Mouse (Mus musculus) macrophage (primary cell): ENCODE results near the gene Gm10974. TPM values are rescaled to one million over a fixed set of nuclear protein-coding genes. Genes with fewer than 3 reads are reported as not detected.

Source experiments
- H3K27ac ChIP-seq: fragments of 350-480 bp; formaldehyde crosslinking; 2 replicates; pipeline ENCODE4 v1.9.0; 2021
- H3K36me3 ChIP-seq: fragments of 350-480 bp; formaldehyde crosslinking; 2 replicates; pipeline ENCODE4 v1.9.0; 2021; ENCODE audit errors: inconsistent target
- H3K4me3 ChIP-seq: fragments of 350-480 bp; formaldehyde crosslinking; 2 replicates; pipeline ENCODE4 v1.9.0; 2021; ENCODE audit errors: inconsistent target
- H3K79me2 ChIP-seq: fragments of 350-480 bp; formaldehyde crosslinking; 2 replicates; pipeline ENCODE4 v1.9.0; 2021; ENCODE audit errors: inconsistent target
- WGBS: methylation state at CpG from one replicate; pipeline ENCODE4 v1.1.7; 2026; ENCODE audit warnings: inconsistent platforms; ENCODE audit not compliant: missing documents; 5-methylcytosine and 5-hydroxymethylcytosine counted together
- polyA plus RNA-seq: library from polyadenylated mRNA; stranded (reverse); fragments of 250-400 nt; gene quantifications from 3 replicates; pipeline ENCODE4 v1.2.4, GENCODE M21; 2018; ENCODE audit warnings: inconsistent platforms

The Gm10974 gene
- polyA plus RNA-seq, 1 experiment from 2014 or later, result not detected

DNA sequence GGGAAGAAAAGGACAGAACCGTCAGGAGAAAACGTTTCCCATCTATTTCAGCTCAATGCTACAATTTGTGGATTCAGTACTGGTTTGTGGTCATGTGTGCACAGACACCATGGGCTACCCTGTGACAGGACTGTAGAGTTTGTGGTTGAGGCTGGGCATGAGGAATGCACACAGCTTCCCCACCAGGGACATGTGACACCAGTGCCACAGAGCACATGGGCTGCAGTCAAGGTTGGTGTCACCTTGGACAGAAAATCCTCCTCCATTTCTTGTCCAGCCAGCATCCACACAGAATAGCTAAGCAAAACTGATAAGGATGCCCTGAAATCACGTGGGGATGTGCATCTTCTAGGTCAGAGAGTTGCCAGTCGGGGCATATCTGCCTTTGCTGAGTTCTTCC lies 39.1 kb downstream of the Gm10974 start:
- H3K27ac ChIP-seq, result no peak overlapping the region
- no peaks in the 10 kb centered on the region for H3K79me2 ChIP-seq
- no peak overlapping the region for H3K4me3 ChIP-seq
- H3K36me3 ChIP-seq, result no peaks in the 10 kb centered on the region
- 36% methylated on average over 4 of the region's 4 CpGs for WGBS

DNA sequence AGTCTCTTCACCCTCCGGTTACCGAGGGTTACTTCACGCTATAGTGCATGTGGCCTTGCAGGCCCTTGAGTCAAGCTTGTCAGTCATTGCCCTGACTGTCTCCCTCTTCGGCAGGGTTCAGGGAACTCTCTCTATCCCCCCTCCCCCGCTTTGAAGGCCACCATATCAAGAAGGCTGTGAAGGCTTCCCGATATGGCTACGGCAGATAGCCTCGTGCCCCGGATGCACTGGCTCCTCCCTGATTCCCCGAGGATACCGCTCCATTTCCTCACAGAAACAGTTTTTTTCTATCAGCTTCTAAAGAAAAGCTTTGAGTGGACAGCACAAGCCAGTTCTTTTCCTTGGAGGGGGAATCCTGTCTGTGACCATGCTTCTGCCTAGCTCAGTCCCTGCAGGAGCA lies 39.8 kb downstream of the Gm10974 start:
- Histone ChIP-seq H3K27ac (no peak overlapping the region), H3K4me3 (no peak overlapping the region), H3K79me2 (no peaks in the 10 kb centered on the region), H3K36me3 (no peaks in the 10 kb centered on the region)
- 89% methylated on average over 11 of the region's 11 CpGs for WGBS

DNA sequence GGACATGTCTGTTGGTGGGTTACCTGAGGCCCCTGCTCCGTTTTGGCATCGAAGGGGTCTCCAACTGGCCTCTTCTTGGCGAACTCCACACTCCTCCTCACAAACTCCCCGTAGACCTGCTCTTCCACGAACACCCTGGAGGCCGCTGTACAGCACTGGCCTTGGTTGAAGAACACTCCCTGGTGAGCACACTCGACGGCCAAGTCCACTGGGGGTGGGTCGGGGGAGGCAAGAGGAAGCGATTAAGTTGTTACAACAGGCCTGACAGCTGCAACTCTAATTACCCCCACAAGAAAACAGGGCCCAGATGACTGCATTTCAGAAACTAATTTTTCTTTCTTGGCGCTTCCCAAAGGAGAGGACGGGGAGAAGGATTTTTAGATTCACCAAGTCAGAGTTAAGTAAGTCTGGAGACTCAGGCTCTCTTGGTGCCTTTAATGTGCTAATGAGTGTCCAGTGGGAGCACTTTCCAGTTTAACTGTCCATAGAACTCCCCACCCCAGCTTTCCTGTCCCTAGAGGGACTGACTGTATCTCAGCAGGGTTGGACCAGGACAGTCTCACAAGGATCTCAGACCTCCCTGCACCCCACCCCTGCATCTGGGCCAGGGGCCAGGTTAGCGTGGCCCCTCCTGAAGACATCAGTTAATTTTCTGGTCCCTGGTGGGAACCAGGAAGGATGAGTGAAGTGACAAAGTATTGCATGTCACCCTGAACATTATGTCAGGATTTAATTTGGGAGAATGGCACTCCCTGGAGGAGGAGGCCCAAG lies 40.4 kb downstream of the Gm10974 start:
- 75% methylated on average over 13 of the region's 13 CpGs for WGBS
- no peak overlapping the region for H3K4me3 ChIP-seq
- no peak overlapping the region for H3K27ac ChIP-seq
- H3K36me3 ChIP-seq, result no peaks in the 10 kb centered on the region
- H3K79me2 ChIP-seq, result no peaks in the 10 kb centered on the region

DNA sequence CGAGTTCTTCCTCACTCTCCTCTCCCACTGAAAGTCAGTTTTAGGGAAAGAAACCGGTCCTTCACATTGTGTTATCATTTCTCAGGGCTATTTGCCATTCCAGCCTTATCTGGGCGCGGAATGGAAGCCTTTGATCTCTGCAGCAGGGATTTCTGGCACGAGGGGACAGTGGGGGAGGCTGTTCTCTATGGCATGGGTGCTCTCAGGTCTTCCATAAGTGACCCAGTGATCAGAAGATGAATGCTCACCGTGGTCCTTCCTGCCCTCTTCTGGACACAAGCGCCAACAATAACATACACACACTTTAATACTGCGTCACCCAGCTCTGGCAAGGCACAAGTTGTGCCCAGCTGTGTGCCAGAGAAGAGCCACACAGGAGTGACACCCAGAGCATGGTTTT lies 41.3 kb downstream of the Gm10974 start:
- 84% methylated on average over 8 of the region's 8 CpGs for WGBS
- no peak overlapping the region for H3K4me3 ChIP-seq
- no peaks in the 10 kb centered on the region for H3K79me2 ChIP-seq

GRCm38 (mm10) chr7:66409433-66409832 lies 43.7 kb downstream of the Gm10974 start:
- WGBS, result 78% methylated on average over 6 of the region's 6 CpGs

More for the DNA sequence above, 41.3 kb downstream of the Gm10974 start:
- H3K27ac ChIP-seq, result no peak overlapping the region
- H3K36me3 ChIP-seq, result no peaks in the 10 kb centered on the region

GRCm38 (mm10) chr7:66413093-66413492 lies 47.4 kb downstream of the Gm10974 start:
- Histone ChIP-seq H3K36me3 (no peaks in the 10 kb centered on the region), H3K4me3 (no peak overlapping the region), H3K79me2 (no peaks in the 10 kb centered on the region), H3K27ac (no peak overlapping the region)
- WGBS, result 83% methylated on average over 6 of the region's 7 CpGs

More at GRCm38 (mm10) chr7:66409433-66409832, 43.7 kb downstream of the Gm10974 start:
- Histone ChIP-seq H3K4me3 (no peak overlapping the region), H3K27ac (no peak overlapping the region), H3K79me2 (no peaks in the 10 kb centered on the region), H3K36me3 (no peaks in the 10 kb centered on the region)

DNA sequence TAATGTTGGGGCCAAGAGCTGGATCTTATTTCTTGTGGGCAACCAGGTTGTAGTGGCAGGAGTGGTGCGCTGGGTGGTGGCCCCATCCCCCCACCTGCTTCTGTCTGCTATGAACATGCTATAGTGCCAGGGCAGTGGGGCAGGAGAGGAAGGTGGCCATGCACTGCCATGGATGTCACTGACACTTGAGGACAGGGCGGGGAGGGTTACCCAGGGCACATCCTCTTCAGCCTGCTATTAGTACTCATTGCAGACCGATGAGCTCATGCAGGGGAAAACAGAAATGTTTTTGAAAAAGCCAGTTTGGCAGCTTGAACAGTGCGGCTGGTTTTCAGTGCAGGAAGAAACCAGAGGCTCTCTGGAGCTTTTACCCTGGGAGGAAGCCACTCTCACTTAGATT lies 51.1 kb downstream of the Gm10974 start:
- Histone ChIP-seq H3K36me3 (no peaks in the 10 kb centered on the region), H3K27ac (no peak overlapping the region), H3K4me3 (no peak overlapping the region), H3K79me2 (no peaks in the 10 kb centered on the region)
- 82% methylated on average over 4 of the region's 4 CpGs for WGBS

- WGBS, result 69% methylated on average over 10 of the region's 12 CpGs
- Histone ChIP-seq H3K27ac (no peak overlapping the region), H3K4me3 (no peak overlapping the region), H3K79me2 (no peaks in the 10 kb centered on the region), H3K36me3 (no peaks in the 10 kb centered on the region)
Observed at GRCm38 (mm10) chr7:66418981-66419380, 53.3 kb downstream of the Gm10974 start.

- 84% methylated on average over 8 of the region's 8 CpGs for WGBS
- no peaks in the 10 kb centered on the region for H3K79me2 ChIP-seq
- no peak overlapping the region for H3K27ac ChIP-seq
- no peaks in the 10 kb centered on the region for H3K36me3 ChIP-seq
- no peak overlapping the region for H3K4me3 ChIP-seq
Observed at GRCm38 (mm10) chr7:66421903-66422302, 56.2 kb downstream of the Gm10974 start.

- Histone ChIP-seq H3K27ac (no peak overlapping the region), H3K36me3 (no peaks in the 10 kb centered on the region), H3K79me2 (no peaks in the 10 kb centered on the region), H3K4me3 (no peak overlapping the region)
- 4% methylated on average over 19 of the region's 23 CpGs for WGBS
Observed at GRCm38 (mm10) chr7:66427053-66427436, 61.3 kb downstream of the Gm10974 start.

DNA sequence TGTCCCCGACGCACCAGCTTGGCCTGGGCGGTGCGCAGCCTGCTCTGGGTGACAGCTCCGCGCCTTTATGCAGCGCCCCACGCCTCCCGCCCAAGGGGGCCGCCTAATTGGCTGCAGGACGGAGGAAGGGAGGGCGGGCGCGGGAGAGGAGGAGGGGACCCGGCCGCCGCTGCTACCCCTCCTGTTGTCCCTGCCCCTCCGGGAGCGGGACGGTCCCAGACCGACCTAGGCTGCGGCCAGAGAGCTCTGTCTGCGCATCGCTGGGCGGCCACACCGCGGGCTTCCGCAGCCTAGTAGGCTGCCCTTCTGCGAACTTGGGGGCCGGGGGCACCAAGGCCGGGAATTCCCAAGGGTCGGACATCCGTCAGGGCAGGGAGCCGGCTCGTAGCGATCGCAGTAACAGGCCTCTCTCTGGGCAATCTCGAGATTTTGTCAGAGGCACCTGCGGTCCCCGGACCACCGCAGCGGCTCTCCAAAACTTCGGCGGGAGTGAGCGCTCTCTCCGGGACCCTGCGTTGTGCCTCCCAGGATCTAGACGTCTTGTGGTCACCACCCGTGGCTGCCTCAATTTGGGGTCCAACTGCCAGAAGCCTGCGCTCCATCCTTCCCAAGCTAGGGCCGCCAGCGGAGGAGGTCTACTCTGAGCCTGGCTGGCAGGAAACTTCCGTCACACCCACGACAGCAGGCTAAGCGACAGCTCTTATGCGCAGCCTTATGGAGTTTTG lies 61.9 kb downstream of the Gm10974 start, which contains the start of gene Aldh1a3:
Gene Aldh1a3 (minus strand): TSS at position 81 of the 725 bp plus-strand sequence.
- Histone ChIP-seq H3K79me2 (no peaks in the 10 kb centered on the region), H3K36me3 (no peaks in the 10 kb centered on the region), H3K4me3 (no peak within 1 kb of the TSS), H3K27ac (no peak within 1 kb of the TSS)
- 3% methylated on average over 48 of the region's 56 CpGs for WGBS

DNA sequence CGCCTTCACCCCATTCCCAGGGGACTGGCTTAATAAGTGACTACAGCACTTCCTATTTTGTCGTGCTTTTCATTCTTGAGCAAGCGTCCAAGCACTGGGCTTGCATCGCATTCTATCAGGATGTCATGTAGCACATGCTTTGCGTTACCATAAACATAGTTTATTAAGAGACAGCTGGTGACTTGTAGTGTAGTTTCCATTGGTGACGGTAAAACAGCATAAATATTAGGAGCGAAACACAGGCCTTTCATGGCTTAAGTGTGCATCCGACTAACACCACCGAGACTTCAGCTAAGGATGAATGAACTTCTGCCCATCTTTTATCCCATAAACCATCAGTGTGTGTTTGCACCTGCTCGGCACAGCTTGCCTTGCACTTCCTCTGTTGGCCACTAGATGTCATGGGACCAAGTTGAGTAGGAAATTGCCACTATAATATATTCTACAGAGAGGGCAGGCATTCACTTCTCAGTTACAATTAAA lies 68.8 kb downstream of the Gm10974 start:
- Histone ChIP-seq H3K36me3 (no peaks in the 10 kb centered on the region), H3K79me2 (no peaks in the 10 kb centered on the region), H3K4me3 (no peak overlapping the region), H3K27ac (no peak overlapping the region)
- WGBS, result 52% methylated on average over 10 of the region's 10 CpGs
